Mouse (Mus musculus) kidney, adult 2 months (tissue): ENCODE results near the gene Cib3.

Experiments
- CTCF ChIP-seq: fragments of 200-500 bp; conservative IDR thresholded peaks from 2 replicates; pipeline ENCODE4 v1.5.1; 2011; ENCODE audit warnings: low read depth, mild to moderate bottlenecking, control low read depth, low read length, moderate library complexity, mixed read lengths; ENCODE audit not compliant: insufficient read depth, insufficient read length
- POLR2A ChIP-seq: fragments of 200-500 bp; IDR thresholded peaks from one replicate; pipeline ENCODE4 v1.6.1; 2011; ENCODE audit warnings: low read depth, low read length, control low read depth

DNA sequence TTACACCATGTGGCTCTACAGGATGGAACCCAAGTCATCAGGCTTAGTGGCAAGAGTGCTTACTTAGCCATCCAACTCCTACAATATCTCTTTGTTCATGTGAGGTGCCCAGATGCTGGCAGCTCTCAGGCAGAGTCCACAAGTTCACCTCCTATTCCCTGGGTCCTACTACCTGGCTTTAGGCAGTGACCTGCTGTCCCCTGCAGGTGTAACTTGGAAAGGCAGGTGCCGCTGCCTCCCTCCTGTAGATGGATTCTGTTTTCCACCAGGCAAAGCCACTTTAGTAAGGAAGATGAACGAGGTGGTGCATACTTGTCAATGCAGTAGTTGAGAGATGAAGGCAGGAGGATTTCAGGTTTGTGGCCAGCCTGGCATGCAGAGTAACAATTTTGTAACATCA is 2.4 kb upstream of the Cib3 start:
- TF ChIP-seq CTCF (peak; percentile 91), POLR2A (no peak)
